Mouse (Mus musculus): ENCODE measurements around the gene Kif1a.
"Not testable (repeated sequence)": the region's sequence is repeated elsewhere in the genome, so short reads cannot be mapped to it uniquely, and the experiment has no call there.

Kif1a gene

DNA sequence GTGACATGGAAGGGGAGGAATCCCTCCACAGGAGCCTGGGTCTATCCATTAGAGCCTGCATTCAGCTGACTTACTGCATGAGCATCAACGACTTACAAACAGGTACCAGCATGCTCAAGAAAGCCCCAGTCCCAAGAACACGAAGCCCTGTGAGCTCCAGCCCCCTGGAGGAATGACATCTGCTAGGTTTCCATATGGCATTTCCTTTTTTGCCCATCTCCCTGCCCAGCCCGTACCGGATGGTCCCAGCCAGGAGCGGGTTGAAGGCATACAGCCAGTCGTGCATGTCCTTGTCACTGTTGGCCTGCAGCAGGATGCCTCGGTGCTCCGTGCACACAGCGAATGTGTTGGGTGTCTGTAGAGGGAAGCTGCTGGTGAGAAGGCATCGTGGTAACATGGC lies 83.0 kb downstream of the Kif1a start:
- no peak for DNase-seq

DNA sequence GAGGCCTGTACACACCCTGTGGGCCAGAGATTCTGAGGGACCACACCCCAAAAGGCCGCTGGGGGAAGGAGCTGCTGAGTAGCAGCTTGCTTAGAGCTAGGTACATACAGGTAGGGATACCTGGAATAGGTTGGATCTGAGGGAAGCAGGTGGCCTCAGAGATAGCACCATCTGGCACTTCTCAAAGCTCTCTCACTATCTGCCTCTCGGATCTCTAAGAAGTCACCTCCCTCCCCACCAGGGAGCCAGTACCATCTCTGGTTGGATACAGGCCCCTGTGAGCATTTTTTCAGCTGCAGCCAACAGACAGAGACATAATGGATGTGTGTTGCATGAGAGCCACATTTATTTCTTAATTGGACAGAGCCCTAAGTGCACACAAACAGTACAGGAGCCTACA lies 86.6 kb downstream of the Kif1a start:
- peak; percentile 36 for DNase-seq

DNA sequence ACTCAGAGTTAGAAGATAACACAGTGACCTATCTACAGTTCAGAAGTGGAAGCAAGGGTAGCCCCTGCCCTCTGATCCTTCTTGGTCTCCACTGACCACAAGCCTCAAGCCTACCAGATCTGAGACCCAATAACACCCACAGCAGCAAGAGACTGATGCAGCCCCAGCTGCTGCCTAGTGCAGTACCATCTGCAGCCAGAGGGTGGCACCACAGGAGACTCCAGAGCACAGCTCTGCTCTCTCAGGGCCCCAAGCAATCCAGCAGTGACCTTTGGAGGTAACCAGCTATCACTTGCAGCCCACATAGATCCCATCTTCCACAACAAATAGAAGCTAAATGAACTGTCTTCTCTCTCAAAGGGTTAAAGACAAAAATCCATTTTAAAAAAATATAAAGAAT lies 87.3 kb downstream of the Kif1a start:
- peak; percentile 68 for DNase-seq

DNA sequence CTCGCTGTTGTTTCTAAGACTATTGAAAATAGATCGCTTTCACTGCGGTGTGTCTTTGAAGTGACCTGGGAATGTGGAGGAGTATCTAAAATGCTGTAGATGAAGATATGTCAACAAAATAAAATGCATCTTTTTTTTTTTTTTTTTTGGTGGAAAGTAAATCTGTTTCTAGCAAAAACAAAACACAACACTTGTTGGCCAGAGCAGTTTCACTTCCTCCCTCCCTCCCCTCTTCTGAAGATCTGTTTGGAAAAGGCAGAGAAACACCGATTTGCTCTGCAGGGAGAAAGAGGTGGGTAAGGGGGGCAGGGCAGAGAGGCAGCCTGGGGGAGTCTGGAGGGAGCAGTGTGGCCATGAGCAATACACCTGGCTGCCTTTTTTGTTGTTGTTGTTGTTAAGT lies 88.4 kb downstream of the Kif1a start:
- no peak for DNase-seq

DNA sequence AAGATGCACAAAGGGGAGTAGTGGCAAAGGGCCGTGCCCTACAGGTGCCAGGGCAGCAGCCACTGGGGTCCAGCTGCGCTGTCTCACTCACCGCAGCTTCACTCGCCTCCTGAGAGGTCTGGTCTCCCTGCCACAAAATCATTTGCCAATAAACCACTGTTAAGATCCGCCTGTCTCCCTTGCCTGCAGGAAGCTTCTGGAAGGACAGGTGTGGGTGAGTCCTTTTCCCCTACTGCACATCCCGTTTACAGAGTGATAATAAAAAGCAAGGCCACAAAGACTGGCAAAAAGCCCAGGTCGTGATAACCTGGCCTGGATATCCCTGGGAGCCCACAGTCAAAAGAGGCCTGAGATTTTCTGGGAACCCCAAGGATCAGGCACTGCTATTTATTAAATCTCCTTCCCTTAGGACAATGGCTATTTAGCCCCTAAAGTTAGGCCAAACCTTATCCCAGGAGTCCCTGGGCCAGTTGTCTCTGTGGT lies 89.6 kb downstream of the Kif1a start:
- no peak for DNase-seq

DNA sequence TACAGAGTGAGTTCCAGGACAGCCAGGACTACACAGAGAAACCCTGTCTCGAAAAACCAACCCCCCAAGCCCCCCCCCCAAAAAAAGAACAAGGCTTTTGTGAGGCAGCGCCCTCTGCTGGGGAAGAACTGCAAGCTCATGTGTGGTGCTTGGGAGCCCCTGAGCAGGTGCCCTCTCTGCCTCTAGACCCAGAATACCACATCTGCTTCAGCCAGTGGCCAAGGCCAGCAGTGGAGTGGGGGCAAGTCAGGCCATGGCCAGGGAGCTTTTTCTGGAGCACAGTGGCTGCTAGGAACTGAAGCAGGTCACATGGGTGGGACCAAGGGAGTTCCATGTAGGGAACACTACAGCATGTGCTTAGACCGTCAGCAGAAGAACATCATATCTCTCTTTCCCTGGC lies 91.0 kb downstream of the Kif1a start:
- DNase-seq = no peak

DNA sequence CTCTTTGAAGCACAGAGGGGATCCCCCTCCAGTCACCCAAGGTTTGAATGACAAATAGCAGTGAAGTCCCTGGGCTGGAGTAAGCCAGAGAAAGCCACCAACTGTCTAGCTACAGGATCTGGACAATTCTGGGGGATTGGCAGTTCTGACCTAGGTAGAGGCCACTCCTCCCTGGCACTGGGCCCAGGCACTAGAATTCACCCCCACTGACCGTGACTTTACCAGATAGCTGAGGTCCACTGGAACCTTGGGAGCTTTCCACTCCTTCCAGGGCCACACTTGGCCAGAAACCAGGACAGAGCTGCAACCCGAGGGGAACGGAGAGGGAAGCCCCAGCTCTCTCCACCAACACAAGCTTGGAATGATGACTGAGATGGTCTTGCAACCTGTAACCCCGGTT lies 92.6 kb downstream of the Kif1a start:
- DNase-seq = no peak

DNA sequence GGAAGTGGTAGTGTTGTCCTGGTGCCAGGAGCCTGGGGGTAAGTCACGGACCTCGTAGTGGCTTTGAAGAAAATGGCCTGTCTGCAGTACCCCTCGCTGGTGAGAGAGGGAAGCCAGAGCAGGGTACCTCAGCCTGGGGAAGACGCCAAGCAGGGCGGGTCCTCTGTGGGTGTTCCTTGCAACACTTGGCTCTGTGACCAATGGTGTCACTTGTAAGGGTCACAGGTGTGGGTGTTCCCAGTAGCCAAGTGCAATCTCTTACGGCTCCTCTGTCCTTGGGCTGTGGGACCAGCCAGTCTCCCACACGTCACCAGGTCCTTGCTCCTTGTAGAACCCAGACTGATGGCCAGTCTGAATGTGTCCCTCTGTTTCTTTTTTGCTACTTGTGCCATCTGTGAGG lies 95.7 kb downstream of the Kif1a start, which contains the start of gene Aqp12:
TSS of gene Aqp12 (plus strand) at position 274 of the 400 bp plus-strand sequence.
- no peak for DNase-seq

DNA sequence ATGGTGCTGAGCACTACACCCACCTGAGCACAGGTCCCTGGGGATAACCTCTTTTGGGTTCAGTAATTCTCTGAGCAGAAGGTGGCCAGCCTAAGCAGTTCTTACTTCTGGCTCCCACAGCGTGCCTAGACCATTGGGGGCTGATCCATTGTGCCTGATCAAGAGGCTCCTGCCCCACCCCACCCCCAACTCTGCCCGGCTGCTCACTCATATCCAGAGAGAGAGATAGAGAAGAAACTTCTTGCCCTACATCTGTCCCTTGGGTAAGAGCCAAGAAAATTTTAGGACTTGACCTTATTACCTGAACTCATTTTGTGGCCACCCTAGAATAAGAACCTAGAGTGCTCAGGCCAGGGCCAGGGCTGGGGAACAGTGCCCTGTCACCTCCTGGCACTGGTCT lies 108.9 kb downstream of the Kif1a start:
- DNase-seq = no peak

DNA sequence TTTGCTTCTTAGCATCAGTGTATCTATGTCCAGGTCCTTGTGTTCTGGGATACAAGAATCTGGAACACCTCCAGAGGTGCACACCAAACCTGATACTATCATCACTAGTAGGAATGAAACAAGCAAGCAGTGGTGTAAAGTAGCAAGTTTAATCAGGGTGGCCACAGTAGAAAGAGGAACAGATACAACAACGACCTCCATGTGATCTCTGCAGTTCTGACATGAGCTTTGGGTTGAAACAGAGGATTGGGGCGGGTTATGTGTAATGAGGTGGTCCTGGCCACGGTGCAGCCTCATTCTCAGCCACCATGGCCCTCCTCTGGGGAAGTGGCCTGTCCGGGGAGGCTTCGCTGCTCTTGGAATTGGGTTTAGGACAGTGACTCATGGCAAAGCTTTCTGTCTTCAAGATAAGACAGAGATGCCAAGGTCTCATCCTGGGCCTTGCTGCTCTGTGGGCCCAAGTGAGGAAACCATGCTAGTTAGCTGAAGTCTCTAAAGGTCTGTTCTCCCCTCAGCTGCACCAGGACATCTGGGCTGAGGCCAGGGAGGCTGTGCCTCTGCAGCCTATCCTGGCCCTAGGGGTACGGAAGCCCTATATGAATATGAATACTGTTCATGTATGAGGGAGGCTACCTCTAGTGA lies 109.4 kb downstream of the Kif1a start:
- no peak for DNase-seq

DNA sequence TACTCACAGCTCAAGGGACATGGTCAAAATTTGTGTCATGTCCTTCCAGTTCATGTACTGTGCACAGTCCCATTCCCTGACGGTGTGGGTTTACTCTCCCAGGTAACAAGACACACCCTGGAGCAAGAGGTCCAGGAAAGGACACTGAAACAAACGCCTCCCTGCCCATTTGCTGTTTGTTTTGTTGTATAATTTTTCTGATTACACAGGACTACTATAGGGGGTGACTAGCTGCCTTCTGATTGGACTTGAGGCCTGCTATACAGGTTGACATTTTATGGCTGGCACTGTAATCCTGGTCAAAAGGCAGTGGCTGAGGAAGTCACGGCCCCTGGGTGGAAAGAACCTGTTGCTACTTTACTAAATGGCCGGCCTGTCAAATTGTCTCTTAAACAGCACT lies 111.9 kb downstream of the Kif1a start:
- DNase-seq = no peak

DNA sequence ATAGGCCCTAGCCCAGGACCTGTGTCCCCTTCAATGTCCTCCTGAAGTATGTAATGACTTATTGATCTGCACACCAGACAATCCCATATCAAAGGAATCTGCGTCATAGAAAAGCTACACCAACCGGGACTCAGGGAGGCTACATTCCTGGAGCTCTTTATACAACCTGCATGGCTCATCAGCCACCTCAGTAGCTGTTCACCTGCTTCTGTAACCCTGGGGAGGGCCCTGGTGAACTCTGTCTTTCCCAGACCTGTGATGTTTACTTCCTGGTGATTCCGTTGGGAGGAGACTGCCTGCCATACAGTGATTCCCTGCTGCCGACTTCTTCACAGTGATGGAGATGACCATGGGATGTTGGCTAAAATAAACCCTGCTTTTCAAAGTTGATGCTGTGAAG lies 112.9 kb downstream of the Kif1a start:
- DNase-seq = no peak

DNA sequence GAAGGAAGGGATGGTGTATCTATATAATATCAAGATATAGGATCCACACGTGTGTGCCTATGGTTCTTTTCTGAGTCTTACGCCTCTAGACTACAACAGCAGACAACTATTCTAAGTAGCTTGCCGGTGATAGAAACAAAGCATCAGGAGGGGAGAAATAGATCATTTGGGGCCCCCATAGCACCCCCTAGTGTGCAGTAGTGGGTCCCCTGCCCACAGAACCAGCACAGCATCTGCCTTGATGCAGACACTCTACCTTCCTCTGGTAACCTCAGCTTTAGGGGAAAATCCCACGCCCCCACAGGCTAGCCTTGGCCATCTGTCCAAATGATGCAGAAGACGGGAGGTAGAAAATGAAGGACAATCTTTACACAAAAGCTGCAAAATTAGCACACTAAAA lies 116.8 kb downstream of the Kif1a start:
- DNase-seq = no peak

DNA sequence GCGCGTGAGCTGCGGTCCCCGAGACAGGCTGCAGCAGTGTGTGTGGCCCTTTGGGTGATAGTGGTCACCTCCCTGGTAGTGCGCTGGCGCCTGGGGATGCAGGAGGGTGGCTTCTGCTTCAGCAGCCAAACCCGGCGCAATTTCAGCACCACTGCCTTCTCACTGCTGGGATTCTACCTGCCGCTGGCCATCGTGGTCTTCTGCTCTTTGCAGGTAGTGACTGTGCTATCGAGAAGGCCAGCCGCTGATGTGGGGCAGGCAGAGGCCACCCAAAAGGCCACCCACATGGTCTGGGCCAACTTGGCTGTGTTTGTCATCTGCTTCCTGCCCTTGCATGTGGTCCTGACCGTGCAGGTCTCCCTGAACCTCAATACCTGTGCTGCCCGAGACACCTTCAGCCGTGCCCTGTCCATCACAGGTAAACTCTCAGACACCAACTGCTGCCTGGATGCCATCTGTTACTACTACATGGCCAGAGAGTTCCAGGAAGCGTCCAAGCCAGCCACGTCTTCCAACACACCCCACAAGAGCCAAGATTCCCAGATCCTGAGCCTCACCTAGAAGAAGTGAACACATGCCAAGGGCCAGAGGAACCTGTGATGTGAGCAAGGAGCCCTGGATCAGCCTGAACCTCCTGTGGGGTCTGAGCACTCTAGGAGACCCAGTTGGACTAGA lies 118.7 kb downstream of the Kif1a start:
- no peak for DNase-seq

DNA sequence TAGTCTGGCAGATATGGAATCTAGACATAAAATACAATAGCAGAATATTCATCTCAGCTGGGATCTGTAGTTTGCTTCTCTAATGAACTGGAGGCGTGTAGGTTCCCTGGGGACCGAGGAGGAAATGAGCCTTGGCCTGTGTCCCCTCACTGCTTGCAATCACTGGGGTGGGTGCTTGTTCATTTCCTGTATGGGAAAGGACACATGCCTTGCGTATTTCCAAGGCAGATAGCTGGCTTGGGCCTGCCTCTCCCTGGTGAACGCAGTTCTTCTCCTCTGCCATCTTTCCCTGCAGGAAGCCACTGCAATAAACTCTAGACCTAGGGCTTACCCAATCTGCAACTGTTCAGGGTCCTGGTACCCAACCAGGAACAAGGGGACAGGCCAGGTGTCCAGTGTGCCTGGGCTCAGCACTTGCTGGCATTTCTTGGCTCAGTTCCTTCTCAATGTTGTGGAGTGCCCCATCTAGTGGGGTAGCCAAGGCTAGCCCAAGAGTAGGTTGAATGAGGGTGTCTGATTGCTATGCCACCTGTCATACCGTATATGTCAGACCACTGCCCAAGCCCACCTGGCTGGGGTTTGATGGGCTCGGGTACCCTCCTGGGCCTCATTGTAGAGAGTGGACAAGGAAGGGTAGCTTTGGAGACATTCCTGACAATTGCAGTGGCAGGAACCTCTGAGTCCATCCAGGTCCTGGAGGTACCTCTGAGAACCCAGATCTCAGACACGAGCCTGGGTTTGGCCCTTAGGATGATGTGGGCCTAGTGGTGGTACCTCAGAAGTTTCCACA lies 120.5 kb downstream of the Kif1a start:
- DNase-seq = no peak

DNA sequence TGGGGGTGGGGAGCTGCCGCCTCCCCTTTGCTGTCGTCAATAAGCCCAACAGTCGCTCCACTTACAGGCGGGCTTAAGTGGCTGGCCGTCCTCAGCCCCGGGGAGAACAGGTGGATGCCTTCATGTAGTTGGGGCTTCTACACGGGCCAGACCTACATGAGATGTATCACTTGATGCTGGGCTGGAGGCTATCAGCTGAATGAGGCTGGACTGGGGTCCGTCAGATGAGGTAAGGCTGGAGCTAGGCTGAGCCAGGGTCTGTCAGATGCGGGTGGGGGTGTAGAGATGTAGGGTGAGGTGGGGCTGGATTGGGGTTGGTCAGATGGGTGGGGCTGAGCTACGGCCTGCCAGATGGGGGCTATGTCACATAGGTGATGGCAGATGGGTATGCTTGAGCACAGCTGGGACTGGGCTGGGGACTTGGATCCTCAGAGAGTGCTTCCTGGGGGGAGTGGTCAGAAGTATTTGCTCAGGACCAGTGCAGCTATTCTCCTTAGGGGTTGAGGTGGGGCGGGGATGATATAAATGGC lies 122.6 kb downstream of the Kif1a start:
- no peak for DNase-seq

DNA sequence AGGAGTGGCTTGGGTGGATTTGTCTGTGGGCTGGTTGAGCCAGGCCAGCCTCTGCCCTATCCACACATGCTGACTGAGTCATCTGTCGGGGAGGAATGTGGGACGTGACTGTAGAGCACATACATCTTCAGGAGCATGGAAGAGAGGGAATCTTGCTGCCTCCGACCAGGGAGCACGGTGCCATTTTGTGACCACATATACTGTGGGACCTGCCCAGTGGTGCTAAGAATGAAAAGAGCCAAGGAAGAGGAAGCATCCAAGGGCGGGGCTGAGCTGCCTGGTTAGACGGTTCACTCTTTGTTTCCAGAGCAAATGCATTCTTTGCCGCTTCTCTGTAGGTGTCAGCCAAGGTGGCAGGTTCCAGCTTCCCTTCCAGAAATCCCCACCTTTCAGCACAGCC lies 123.1 kb downstream of the Kif1a start:
- DNase-seq = no peak

DNA sequence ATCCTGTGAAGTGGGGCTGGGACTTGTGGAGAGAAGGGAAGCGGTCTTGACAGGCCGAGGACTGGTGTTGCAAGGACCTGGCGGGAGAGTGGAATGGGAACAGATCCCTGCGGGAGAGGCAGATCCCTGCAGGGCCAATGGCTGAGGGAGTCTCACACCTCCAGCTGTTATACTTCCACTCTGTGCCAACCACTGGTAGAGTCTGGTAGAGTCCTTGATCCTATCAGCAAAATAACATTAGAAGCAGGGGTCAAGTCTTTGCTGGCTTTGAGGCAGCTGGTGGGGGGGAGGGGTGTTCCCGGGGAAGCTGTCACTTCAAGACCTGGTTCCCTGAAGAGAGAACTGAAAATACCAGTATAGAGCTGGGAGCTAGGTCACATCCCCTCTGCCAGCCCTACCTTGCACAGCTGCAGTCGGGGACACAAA lies 125.6 kb downstream of the Kif1a start:
- no peak for DNase-seq

DNA sequence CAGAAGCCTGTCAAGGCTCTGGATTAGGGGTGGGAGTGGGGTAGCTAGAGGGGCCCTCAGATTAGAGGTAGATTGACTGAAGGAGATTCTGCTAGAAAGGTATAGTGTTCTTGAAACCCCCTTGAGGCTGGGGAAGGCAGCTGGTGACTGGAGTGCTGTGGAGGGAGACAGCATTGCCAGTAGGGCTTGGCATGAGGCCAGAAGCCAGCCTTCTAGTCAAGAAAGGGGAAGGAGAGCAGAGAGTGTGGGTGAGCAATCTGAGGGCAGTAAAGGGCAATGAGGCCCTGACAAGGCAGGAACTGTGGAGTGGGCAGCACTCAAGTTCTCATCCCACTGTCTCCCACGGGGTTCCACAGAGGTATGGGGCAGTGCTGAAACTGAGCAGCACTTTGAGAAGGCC lies 128.9 kb downstream of the Kif1a start:
- peak; percentile 69 for DNase-seq

DNA sequence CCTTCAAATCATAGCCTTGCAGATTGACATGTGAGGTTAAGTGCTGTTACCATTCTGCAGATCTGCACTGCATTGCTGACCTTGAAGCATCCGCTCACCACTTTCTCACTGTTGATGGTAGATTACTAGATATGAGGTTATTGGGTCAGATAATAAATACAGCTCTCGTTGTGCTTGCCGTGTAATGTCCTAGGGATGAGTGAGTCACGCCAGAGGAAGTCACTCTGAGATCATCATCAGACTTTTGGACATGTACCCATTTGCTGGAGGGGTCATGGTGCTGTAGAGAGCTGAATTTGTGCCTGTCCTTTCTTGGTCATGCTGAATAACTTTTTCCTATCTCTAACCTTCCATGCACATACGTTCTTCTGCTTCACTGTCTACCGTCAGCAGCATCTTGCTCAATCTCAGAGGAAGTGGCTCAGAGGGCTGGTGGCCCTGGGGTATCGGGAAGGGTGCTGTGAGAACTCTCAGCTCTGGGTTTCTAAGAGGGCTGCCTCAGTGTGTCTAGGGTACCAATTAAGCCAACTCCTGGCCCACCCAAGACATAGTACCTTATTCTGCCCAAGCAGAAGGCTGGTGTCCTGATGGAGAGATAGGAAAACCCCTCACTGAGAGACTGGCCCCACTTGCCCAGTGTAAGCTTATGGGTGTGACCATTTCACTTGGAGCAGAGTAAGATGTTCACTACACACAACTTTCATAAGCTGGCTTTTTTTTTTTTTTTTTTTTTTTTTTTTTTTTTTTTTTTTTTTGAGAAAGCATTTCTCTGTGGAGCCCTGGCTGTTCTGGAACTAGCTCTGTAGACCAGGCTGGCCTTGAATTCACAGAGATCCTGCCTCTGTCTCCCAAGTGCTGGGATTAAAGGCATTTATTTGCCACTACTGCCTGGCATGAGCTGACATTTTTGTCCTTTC lies 129.6 kb downstream of the Kif1a start:
- no peak for DNase-seq

DNA sequence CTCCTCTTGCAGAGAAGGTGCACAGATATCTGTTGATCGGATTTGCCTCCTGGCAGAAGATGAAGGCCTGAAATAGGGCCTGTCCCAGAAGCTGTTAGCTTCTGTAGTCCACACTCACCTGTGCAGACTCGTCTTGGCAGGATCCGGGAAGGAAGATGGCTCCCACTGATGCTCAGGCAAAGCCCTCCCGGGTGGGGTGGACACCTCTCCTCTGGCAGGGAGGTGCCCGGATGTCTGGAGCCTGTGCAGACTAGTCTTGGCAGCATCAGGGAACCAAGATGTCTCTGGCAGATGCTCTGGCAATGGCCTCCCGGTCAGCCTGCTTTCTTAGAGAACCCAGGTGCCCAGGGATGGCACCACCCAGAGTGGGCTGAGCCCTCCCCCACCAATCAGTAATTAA lies 131.0 kb downstream of the Kif1a start:
- not testable (repeated sequence) for DNase-seq
